Mouse (Mus musculus) megakaryocyte, embryonic 14.5 days (primary cell): ENCODE data around the gene Ddrgk1.

Experiments
- FLI1 ChIP-seq: IDR thresholded peaks from 2 replicates; pipeline ENCODE4 v1.6.1; 2012; ENCODE audit warnings: low read length, inconsistent platforms, mixed read lengths
- GATA1 ChIP-seq: IDR thresholded peaks from 3 replicates; pipeline ENCODE4 v1.6.1; 2012; ENCODE audit warnings: mixed read lengths, low read length, inconsistent platforms, borderline replicate concordance

DNA sequence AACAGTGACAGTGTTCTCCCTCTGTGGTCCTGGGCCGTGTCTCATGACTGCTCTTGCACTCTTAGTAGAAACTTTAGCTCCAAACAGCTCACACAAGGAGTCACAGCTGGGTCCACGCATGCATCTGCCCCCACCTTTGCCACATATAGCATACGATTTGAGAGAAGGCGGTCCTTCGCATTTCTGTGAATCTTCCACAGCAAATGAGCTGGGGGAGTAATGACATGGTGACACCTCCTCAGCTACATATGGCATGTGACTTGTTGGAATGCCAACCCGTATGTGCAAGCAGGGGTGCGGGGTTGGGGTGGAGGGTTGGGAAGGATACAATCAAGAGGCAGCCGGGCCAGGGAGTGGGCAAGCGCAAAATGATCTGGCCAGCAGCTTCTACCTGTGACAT, 7.9 kb downstream of the Ddrgk1 start:
- TF ChIP-seq FLI1, result no peak
- TF ChIP-seq GATA1, result no peak
